Mouse (Mus musculus) intestine, embryonic 15.5 days (tissue): Measurements from ENCODE around the gene Vps36. TPM values are rescaled to one million over a fixed set of nuclear protein-coding genes. Genes with fewer than 3 reads are reported as not detected.

Experiments used
- ATAC-seq: fragments of 200-750 bp; cut with Nextera tagmentation; 2 replicates; pipeline ENCODE4 v1.8.0; 2017; ENCODE audit warnings: moderate TSS enrichment, moderate library complexity
- H3K27ac ChIP-seq: fragments of 300-500 bp; sonication (generic); 2 replicates; pipeline ENCODE4 v1.5.1; 2015; ENCODE audit warnings: mild to moderate bottlenecking, inconsistent platforms
- H3K27me3 ChIP-seq: fragments of 300-500 bp; sonication (generic); replicated peaks from 2 replicates; pipeline ENCODE4 v1.6.1; 2015; ENCODE audit warnings: inconsistent platforms
- H3K36me3 ChIP-seq: fragments of 300-500 bp; sonication (generic); 2 replicates; pipeline ENCODE4 v1.6.1; 2015; ENCODE audit warnings: inconsistent platforms
- H3K4me1 ChIP-seq: fragments of 300-500 bp; sonication (generic); replicated peaks from 2 replicates; pipeline ENCODE4 v1.6.1; 2015; ENCODE audit warnings: inconsistent platforms
- H3K4me2 ChIP-seq: fragments of 300-500 bp; sonication (generic); replicated peaks from 2 replicates; pipeline ENCODE4 v1.6.1; 2015; ENCODE audit warnings: mild to moderate bottlenecking, inconsistent platforms
- H3K4me3 ChIP-seq: fragments of 300-500 bp; sonication (generic); replicated peaks from 2 replicates; pipeline ENCODE4 v1.5.1; 2015; ENCODE audit warnings: inconsistent platforms
- H3K9ac ChIP-seq: fragments of 300-500 bp; sonication (generic); 2 replicates; pipeline ENCODE4 v1.6.1; 2015; ENCODE audit warnings: inconsistent platforms
- H3K9me3 ChIP-seq: fragments of 300-500 bp; sonication (generic); 2 replicates; pipeline ENCODE4 v1.6.1; 2016; ENCODE audit warnings: inconsistent platforms
- WGBS: fragments of 180-500 bp; shearing (Covaris S2); methylation state at CpG from one replicate; pipeline ENCODE4 v1.1.7; 2015; 5-methylcytosine and 5-hydroxymethylcytosine counted together
- polyA plus RNA-seq: library from polyadenylated mRNA; unstranded; fragments of >200 nt; fragmentation: Nextera tagmentation; extraction: Ambion mirVana; gene quantifications from 2 replicates; pipeline ENCODE4 v1.2.1, GENCODE M21; 2015

Vps36 gene
- 34.6 and 37.1 TPM in 2 replicates for polyA plus RNA-seq

DNA sequence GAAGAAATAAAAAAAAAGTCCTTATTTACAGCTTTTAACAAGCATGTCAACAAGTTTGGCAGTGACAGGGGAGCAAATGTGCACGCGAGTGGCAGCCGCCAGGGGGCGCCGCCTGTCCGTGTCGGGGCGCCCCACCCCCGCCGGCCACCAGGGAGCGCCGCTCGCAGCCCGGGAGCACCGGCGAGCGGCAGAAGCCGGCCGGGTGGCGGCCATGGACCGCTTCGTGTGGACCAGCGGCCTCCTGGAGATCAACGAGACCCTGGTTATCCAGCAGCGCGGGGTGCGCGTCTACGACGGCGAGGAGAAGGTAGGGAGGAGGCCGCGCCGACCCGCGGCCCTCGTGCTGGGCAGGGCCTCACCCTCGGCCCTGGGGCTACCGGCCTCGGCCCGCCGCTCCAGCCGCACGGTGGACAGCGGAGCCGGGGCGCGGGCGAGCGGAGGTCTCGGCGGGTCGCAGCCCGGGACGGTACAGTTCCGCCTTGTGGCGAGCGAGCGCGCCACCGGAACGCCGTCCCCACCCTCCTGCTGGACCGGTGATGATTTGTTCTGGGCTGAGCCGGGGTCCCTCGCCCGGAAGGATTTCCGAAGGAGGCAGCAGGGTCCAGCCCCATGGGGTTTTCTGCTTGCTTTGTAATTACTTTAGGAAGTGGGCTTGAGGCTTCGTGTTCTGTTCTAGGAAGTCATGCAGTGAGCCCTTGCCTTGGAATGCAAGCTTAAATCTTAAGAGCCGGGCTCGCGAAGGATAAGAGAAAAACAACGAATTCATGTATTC, at the start of gene Vps36:
Vps36 (plus strand) TSS at position 150 of the 772 bp plus-strand sequence.
- ATAC-seq = peak; percentile 95
- WGBS = under 1% methylated on average over 73 of the region's 73 CpGs
- Histone ChIP-seq H3K9me3 (no peaks in the 10 kb centered on the region), H3K27ac (peak within 1 kb of the TSS; percentile 99), H3K4me2 (peak within 1 kb of the TSS; percentile 50), H3K4me3 (peak within 1 kb of the TSS; percentile 80), H3K36me3 (no peaks in the 10 kb centered on the region), H3K9ac (peak within 1 kb of the TSS; percentile 95), H3K4me1 (0 out of 2 replicates have a peak, but pooled peaks cover 3% of the 10 kb centered on the region), H3K27me3 (no peaks in the 10 kb centered on the region)

DNA sequence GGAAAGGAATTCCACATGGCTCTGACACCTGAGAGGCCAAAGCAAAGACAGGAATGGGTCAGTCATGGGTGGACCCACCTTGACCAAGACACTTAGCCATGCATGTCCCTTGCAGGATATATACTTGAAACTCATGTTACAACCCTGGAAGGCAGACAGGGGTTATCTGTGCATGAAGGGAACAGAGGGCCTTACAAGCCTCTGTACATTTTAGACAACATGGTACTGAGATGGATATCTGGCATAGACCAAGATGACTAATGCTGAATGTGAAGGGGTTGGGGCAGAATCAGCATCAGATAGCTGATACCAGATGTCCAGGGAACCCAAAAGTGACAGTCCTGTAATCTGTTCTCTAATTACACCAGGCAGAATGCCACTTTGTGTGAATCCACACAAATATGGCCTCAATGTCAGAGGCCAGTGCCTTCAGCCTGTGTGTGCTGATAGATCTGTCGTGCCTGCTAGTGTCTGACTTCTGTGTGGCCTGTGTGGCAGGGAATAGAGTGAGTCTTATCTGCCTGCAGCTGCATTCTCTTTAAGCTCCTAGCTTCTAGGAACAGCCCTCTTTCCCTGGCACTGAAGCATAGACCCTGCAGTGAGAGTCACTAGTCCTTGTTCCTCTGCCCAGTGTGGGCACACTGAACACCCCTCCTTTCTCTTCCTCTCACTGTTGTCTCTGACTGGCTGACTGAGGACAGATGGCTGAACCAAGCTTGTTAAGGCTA, 48.7 kb upstream of the Vps36 start:
- no peak for ATAC-seq

DNA sequence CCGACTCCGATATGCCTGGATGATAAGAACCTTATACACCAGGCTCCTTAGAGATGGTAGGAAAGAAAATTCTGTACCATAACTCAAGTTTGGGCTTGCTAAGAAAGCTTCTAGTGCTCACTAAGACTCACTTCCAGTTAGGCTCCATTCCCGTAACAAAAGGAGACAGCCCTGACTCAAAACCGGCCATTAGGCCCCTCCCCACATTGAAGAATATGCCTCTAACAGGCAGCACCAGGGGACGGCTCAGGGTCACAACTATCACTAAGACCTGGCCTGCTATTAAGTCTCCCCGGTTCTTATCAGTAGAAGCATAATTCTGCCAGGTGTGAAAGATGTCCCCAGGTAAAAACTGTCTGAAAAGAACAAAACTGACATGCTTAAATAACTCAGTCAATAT, 46.8 kb upstream of the Vps36 start:
- WGBS = 70% methylated on average over 6 of the region's 6 CpGs
- ATAC-seq = no peak
- H3K4me2 ChIP-seq = no peak overlapping the region

More for the DNA sequence above, 48.7 kb upstream of the Vps36 start:
- H3K27ac ChIP-seq = no peak overlapping the region
- no peaks in the 10 kb centered on the region for H3K36me3 ChIP-seq
- H3K4me3 ChIP-seq = no peak overlapping the region
- WGBS = 81% methylated on average over 1 of the region's 1 CpGs
- H3K27me3 ChIP-seq = no peaks in the 10 kb centered on the region
- H3K9me3 ChIP-seq = no peaks in the 10 kb centered on the region
- H3K4me2 ChIP-seq = no peak overlapping the region
- H3K9ac ChIP-seq = no peak overlapping the region
- no peaks in the 10 kb centered on the region for H3K4me1 ChIP-seq

DNA sequence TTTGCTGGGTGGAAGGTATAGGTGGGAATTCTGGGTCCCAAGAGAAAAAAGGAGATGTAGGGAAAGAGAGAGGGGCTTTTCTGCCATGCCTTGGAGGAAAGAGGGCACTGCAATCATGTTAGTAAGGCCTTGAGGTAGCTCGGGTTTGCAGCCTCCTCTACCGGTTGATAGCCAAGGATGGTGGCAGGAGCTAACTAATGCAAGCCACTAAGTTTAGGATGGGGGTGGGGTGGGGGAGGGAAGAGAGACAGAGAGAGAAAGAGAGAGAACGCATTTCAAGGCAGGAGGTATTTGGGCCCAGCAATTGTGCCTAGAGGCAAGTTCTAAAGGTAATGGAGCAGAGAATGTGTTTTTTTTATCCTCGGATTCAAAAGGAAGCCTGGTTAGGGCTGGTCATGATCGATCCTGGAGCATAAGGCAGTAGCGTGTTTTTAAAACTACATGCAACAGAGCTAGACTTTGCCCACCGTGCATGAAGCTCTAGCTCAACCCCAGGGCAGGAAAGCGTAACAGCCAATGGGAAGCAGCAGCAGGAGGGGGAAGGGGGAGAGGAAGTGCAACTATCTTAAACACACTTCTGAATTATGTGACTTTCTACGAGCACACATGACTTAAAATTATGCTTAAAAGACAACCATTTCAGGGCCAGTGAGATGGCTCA, 44.8 kb upstream of the Vps36 start:
- no peak overlapping the region for H3K9ac ChIP-seq
- no peaks in the 10 kb centered on the region for H3K27me3 ChIP-seq
- H3K36me3 ChIP-seq = no peaks in the 10 kb centered on the region
- H3K4me3 ChIP-seq = no peak overlapping the region
- H3K4me1 ChIP-seq = no peaks in the 10 kb centered on the region
- no peaks in the 10 kb centered on the region for H3K9me3 ChIP-seq
- ATAC-seq = no peak
- H3K4me2 ChIP-seq = no peak overlapping the region
- H3K27ac ChIP-seq = no peak overlapping the region
- 74% methylated on average over 9 of the region's 9 CpGs for WGBS

More for the DNA sequence above, 46.8 kb upstream of the Vps36 start:
- Histone ChIP-seq H3K27ac (no peak overlapping the region), H3K4me1 (no peaks in the 10 kb centered on the region), H3K9me3 (no peaks in the 10 kb centered on the region), H3K27me3 (no peaks in the 10 kb centered on the region), H3K9ac (no peak overlapping the region), H3K4me3 (no peak overlapping the region), H3K36me3 (no peaks in the 10 kb centered on the region)

DNA sequence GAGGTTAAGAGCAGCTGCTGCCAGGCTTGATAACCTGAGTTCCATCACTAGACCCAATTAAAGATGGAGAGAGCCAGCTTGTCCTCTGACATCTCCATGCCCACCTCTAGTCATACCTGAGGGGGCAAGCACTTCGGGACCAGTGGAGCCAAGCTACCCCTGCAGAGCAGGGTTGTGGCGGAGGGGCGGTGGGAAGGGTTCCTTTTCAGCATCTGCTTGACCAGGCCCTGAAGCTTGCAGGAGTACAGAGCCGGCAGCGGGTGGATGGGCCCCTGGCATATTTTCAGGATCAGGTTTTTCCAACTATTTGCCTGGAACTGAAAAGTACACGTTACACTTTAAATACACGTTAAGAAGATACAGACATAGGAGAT, 44.3 kb upstream of the Vps36 start:
- Histone ChIP-seq H3K9ac (no peak overlapping the region), H3K27ac (no peak overlapping the region), H3K4me3 (no peak overlapping the region), H3K36me3 (no peaks in the 10 kb centered on the region), H3K4me1 (no peaks in the 10 kb centered on the region), H3K27me3 (no peaks in the 10 kb centered on the region), H3K4me2 (no peak overlapping the region), H3K9me3 (no peaks in the 10 kb centered on the region)
- 93% methylated on average over 7 of the region's 7 CpGs for WGBS
- no peak for ATAC-seq

DNA sequence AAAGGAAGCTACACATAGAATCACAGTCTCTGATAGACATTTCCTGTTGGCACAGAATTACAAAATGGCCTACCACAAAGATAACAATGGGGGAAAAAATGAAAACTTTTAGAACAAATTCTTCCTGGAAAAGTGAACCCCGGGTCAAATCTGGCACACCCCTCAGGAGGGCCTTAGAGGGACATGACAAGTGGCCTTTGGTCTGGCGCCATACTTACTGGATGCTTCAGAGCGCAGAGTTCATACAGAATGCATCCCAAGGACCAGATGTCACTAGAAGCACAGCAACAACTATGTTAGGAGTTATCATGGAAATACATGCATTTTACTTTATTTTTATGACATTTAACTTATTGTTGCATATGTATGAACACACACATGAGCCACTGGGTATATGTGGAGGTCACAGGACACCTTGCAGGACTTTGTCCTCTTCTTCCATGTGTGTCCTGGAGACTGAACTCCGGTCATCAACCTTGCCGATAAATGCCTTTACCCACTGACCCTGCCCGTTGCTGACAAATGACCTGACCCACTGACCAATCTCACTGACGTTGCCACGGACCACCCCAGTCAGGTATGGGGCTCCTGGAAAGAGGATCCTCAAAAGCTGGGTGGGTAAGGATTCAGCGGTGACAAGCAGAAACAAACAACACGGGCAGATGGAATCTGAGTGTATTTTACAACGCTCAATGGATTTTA, 42.8 kb upstream of the Vps36 start:
- Histone ChIP-seq H3K9ac (no peak overlapping the region), H3K9me3 (no peaks in the 10 kb centered on the region), H3K36me3 (no peaks in the 10 kb centered on the region), H3K4me2 (no peak overlapping the region), H3K27ac (no peak overlapping the region), H3K4me3 (no peak overlapping the region), H3K27me3 (no peaks in the 10 kb centered on the region), H3K4me1 (no peaks in the 10 kb centered on the region)
- ATAC-seq = no peak
- 84% methylated on average over 11 of the region's 11 CpGs for WGBS

DNA sequence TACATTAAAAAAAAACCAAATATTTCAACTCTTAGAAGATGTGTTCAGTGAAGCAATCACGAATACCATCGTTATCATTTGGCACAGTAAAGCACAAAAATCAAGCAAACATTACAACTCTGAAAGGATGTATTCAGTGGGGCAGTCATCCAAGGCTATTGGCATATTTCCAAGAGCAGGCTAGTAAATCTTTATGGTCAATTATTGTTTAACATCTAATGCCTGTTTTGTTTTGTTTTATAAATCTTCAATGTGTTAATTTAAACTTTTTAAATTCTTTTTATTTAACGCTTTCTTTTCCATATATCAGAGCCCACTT, 42.3 kb upstream of the Vps36 start:
- no peak overlapping the region for H3K4me3 ChIP-seq
- no peaks in the 10 kb centered on the region for H3K9me3 ChIP-seq
- whole genome bisulfite sequencing = 53% methylated on average over 3 of the region's 3 CpGs
- no peak overlapping the region for H3K9ac ChIP-seq
- no peaks in the 10 kb centered on the region for H3K4me1 ChIP-seq
- H3K4me2 ChIP-seq = no peak overlapping the region
- H3K27me3 ChIP-seq = no peaks in the 10 kb centered on the region
- no peak for ATAC-seq
- H3K36me3 ChIP-seq = no peaks in the 10 kb centered on the region
- no peak overlapping the region for H3K27ac ChIP-seq

DNA sequence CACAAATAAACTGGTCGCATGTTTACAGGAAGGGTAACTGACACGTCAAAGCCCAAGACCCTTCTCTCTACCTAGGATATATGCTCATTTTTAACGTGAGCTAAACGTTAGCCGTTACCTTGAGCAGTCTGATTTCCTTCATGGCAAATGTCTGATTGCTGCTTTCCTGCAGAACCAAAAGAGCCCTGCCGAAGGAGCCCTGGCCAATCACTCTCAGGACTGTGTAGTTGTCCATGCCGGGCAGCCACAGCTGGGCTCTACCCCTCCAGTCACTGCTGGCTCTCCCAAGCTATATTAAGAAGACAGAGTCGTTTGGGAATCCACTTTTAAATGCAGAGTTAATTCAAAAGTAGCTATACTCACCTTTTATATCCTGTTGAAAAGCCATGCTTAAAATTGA, 30.4 kb upstream of the Vps36 start:
- no peaks in the 10 kb centered on the region for H3K9me3 ChIP-seq
- no peaks in the 10 kb centered on the region for H3K36me3 ChIP-seq
- no peak overlapping the region for H3K4me3 ChIP-seq
- no peak overlapping the region for H3K9ac ChIP-seq
- H3K27ac ChIP-seq = no peak overlapping the region
- H3K4me2 ChIP-seq = no peak overlapping the region
- ATAC-seq = no peak
- WGBS = 63% methylated on average over 8 of the region's 8 CpGs
- 0 out of 2 replicates have a peak, but pooled peaks cover 6% of the 10 kb centered on the region for H3K4me1 ChIP-seq
- no peaks in the 10 kb centered on the region for H3K27me3 ChIP-seq

DNA sequence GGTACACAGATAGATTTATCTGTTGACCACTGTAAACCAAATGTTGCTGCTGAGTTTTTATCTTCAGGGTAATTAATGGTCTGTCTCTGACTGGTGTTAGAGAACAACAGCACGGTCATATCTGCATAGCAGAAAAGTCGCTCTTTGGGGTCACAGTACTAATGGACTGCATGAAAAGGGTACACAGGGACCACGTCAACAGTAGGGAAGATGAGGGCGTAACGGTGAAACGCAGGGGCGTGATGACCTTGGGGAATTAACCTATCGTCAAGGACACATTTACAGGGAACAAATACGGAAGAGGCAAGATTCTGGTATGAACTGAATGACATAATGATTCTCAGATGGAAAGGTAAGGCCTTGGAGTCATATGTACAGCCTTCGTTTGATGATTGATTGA, 28.2 kb upstream of the Vps36 start:
- no peak overlapping the region for H3K9ac ChIP-seq
- no peaks in the 10 kb centered on the region for H3K9me3 ChIP-seq
- 89% methylated on average over 10 of the region's 10 CpGs for WGBS
- H3K27me3 ChIP-seq = no peaks in the 10 kb centered on the region
- H3K4me1 ChIP-seq = 0 out of 2 replicates have a peak, but pooled peaks cover 6% of the 10 kb centered on the region
- H3K4me2 ChIP-seq = no peak overlapping the region
- no peak for ATAC-seq
- H3K36me3 ChIP-seq = peaks cover 6% of the 10 kb centered on the region
- no peak overlapping the region for H3K27ac ChIP-seq
- no peak overlapping the region for H3K4me3 ChIP-seq

DNA sequence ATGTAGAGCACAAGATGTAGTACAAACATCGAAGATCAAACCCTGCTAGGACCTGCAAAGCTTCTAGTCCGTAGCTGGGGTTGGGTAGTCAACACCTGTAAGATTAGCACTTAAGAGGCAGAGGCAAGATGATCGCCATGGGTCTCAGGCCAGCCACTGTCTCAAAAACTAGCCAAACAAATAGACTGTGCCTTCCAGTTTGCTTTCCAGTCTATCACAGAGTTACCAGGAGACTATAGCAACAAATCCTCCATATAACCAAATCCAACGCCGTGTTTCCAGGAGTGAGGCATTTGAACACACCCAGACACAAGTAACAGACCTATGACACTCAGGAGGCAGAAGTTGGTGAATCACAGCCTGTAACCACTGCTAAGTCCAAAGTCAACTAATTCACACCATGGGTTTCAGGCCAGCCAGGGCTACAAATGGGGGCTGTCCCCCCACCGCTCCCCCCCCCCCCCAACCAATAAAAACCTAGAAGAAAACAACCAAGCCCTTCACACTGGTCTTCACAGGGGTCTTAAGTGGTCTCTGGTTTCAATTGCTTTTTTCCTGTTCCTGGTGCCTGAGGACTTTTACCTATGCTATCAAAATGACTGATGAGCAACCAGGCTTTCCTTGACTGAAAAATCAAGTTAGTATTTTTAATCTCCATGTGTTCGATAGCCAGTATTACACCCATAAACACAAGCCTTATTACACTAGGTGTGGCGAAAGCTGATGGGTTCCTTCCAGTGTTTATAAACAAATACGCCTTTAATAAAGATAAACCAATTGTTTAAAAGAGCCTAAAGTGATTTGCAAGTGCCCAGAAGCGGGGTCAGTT, 27.1 kb upstream of the Vps36 start:
- H3K27me3 ChIP-seq = no peaks in the 10 kb centered on the region
- peak overlapping the region; percentile 53 for H3K9ac ChIP-seq
- peak overlapping the region; percentile 66; the same call in 1 of the 2 replicates for H3K27ac ChIP-seq
- peaks cover 8% of the 10 kb centered on the region for H3K36me3 ChIP-seq
- WGBS = 39% methylated on average over 10 of the region's 10 CpGs
- H3K4me1 ChIP-seq = 0 out of 2 replicates have a peak, but pooled peaks cover 6% of the 10 kb centered on the region
- peak; percentile 51 for ATAC-seq
- no peaks in the 10 kb centered on the region for H3K9me3 ChIP-seq
- H3K4me3 ChIP-seq = peak overlapping the region; percentile 61
- H3K4me2 ChIP-seq = peak overlapping the region; percentile 57

DNA sequence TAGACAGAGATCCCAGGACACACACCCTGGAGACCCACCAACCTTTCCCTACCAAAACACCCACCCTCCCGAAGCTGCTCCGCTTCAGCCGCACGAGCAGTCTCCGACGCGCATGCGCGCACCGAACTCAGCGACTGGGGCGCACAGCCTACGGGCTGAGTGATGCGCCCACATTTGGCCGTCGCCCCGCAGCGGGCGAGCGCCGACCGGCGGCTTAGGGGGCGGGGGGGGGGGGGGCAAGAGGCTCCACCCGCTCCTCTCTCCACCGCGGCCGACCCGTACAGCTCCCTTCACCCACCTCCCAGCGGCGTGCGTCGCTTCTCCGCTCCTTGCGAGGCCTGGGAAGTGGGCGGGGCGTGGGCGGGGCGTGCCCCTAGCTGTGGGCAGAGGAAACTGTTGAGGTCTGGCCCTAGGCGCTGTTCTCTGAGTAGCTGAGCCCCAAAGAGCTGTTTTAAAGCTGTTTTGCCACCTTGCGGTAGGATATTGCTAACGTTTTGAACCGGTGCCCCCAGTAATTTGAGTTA, 26.5 kb upstream of the Vps36 start, which contains the start of gene Nek3:
Nek3 (minus strand) TSS at position 356 of the 524 bp plus-strand sequence.
- no peaks in the 10 kb centered on the region for H3K27me3 ChIP-seq
- WGBS = under 1% methylated on average over 34 of the region's 43 CpGs
- no peaks in the 10 kb centered on the region for H3K9me3 ChIP-seq
- H3K36me3 ChIP-seq = peaks cover 8% of the 10 kb centered on the region
- 0 out of 2 replicates have a peak, but pooled peaks cover 6% of the 10 kb centered on the region for H3K4me1 ChIP-seq
- H3K4me3 ChIP-seq = peak within 1 kb of the TSS; percentile 61
- ATAC-seq = peak; percentile 98
- H3K4me2 ChIP-seq = peak within 1 kb of the TSS; percentile 57
- H3K9ac ChIP-seq = peak within 1 kb of the TSS; percentile 53
- H3K27ac ChIP-seq = peak within 1 kb of the TSS; percentile 66; the same call in 1 of the 2 replicates
